Mouse (Mus musculus) heart, embryonic 14.5 days (tissue): Measurements from ENCODE around the gene Xpnpep1. TPM values are rescaled to one million over a fixed set of nuclear protein-coding genes. Genes with fewer than 3 reads are reported as not detected.
A peak's percentile ranks its signal among the peaks of the same experiment; 100 is the strongest.

Source experiments
- ATAC-seq: fragments of 200-750 bp; cut with Nextera tagmentation; 2 replicates; pipeline ENCODE4 v1.8.0; 2017; ENCODE audit warnings: low read depth, moderate TSS enrichment; ENCODE audit not compliant: insufficient number of reproducible peaks, insufficient read depth, low FRiP score
- H3K27ac ChIP-seq, 2 experiments: fragments of 200-500 bp in 1 of 2; fragments of 300-500 bp in 1 of 2; sonication (generic) in 1 of 2; replicated peaks in 1 of 2; 2 replicates each; pipeline ENCODE4 v1.5.1; 2012 to 2014; ENCODE audit warnings: low read depth in 2 of 2, low read length in 2 of 2, control low read depth in 1 of 2, mild to moderate bottlenecking in 1 of 2, mixed read lengths in 1 of 2; ENCODE audit not compliant: control insufficient read depth in 1 of 2, insufficient read depth in 1 of 2
- H3K27me3 ChIP-seq: fragments of 300-500 bp; sonication (generic); 2 replicates; pipeline ENCODE4 v1.6.1; 2014; ENCODE audit warnings: mild to moderate bottlenecking, low read length, control low read depth; ENCODE audit not compliant: control insufficient read depth, insufficient read depth
- H3K36me3 ChIP-seq: fragments of 300-500 bp; sonication (generic); 2 replicates; pipeline ENCODE4 v1.6.1; 2014; ENCODE audit warnings: mild to moderate bottlenecking, control low read depth, low read length, mixed read lengths; ENCODE audit not compliant: control insufficient read depth, insufficient read depth
- H3K4me1 ChIP-seq, 2 experiments: fragments of 200-500 bp in 1 of 2; fragments of 300-500 bp in 1 of 2; sonication (generic) in 1 of 2; 2 replicates each; pipeline ENCODE4 v1.6.1; 2012 to 2014; ENCODE audit warnings: low read length in 2 of 2, control low read depth in 1 of 2, mixed read lengths in 1 of 2; ENCODE audit not compliant: control insufficient read depth in 2 of 2, insufficient read depth in 2 of 2
- H3K4me2 ChIP-seq: fragments of 300-500 bp; sonication (generic); 2 replicates; pipeline ENCODE4 v1.6.1; 2014; ENCODE audit warnings: mild to moderate bottlenecking, low read length
- H3K4me3 ChIP-seq, 2 experiments: fragments of 200-500 bp in 1 of 2; fragments of 300-500 bp in 1 of 2; sonication (generic) in 1 of 2; 2 replicates each; pipeline ENCODE4 v1.5.1; 2012 to 2014; ENCODE audit warnings: low read length in 2 of 2, mild to moderate bottlenecking in 2 of 2, control low read depth in 1 of 2, low read depth in 1 of 2, moderate library complexity in 1 of 2; ENCODE audit not compliant: control insufficient read depth in 1 of 2, insufficient read depth in 1 of 2
- H3K9ac ChIP-seq: fragments of 300-500 bp; sonication (generic); 2 replicates; pipeline ENCODE4 v1.6.1; 2014; ENCODE audit warnings: mild to moderate bottlenecking, low read length
- H3K9me3 ChIP-seq: fragments of 300-500 bp; sonication (generic); 2 replicates; pipeline ENCODE4 v1.6.1; 2016; ENCODE audit warnings: low read length, control low read depth; ENCODE audit not compliant: control insufficient read depth
- WGBS: fragments of 180-500 bp; shearing (Covaris S2); extraction: QIAGEN DNeasy Blood & Tissue Kit; methylation state at CpG from one replicate; pipeline ENCODE4 v1.1.7; 2014; 5-methylcytosine and 5-hydroxymethylcytosine counted together
- polyA plus RNA-seq: library from polyadenylated mRNA; unstranded; fragments of >200 nt; fragmentation: Nextera tagmentation; extraction: Ambion mirVana; gene quantifications from 2 replicates; pipeline ENCODE4 v1.2.1, GENCODE M21; 2014

The Xpnpep1 gene
- polyA plus RNA-seq, 1 experiment from 2014 or later, result 159 TPM

DNA sequence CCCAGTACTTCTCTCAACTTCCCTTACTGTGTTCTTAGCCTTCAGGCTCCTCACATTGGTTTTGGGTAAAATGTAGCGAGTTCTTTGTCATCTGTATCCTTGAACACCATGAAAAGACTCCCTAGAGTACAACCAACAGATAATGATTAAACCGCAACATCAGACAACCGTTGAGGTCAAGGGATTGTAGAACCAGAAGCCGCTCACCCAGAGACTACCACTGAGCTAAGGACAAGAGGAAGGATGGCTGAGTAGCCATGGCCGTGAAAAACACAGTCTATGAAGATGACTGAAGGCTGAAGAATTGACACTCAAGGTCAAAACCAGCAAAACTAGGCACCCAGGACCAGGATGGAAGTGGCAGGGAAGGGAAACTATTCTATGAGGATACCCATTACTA is 10.3 kb downstream of the Xpnpep1 start:
- Histone ChIP-seq H3K36me3 (peaks cover 57% of the 10 kb centered on the region), H3K27ac (no peak overlapping the region), H3K4me2 (no peak overlapping the region), H3K27me3 (no peaks in the 10 kb centered on the region), H3K4me1 (peaks cover 11 to 27% of the 10 kb centered on the region in 2 experiments), H3K4me3 (no peak overlapping the region), H3K9me3 (no peaks in the 10 kb centered on the region), H3K9ac (no peak overlapping the region)
- WGBS, result 94% methylated on average over 5 of the region's 5 CpGs
- ATAC-seq, result no peak

DNA sequence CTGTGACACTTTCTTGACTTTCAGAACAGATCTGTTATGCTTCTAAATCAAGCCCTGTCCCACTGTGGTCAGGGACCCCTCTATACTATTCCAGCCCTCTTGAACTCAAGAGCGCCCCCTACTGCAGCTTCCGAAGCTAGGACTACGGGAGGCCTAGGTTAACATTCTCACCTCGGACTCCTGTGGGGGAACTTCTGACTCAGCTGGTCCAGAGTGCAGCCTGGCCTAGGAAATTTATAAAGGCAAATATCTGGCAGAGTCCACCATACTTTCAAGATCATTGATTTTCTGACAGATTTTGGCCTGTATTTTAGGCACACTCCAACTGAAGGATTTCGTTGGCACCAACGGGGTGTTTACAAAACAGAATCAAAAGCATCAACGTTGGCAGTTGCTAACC is 11.0 kb downstream of the Xpnpep1 start:
- H3K9me3 ChIP-seq, result no peaks in the 10 kb centered on the region
- no peak overlapping the region for H3K4me2 ChIP-seq
- H3K4me3 ChIP-seq, result no peak overlapping the region
- H3K4me1 ChIP-seq, result peaks cover 11 to 27% of the 10 kb centered on the region in 2 experiments
- H3K27me3 ChIP-seq, result no peaks in the 10 kb centered on the region
- peaks cover 64% of the 10 kb centered on the region for H3K36me3 ChIP-seq
- ATAC-seq, result no peak
- no peak overlapping the region for H3K27ac ChIP-seq
- no peak overlapping the region for H3K9ac ChIP-seq
- WGBS, result 84% methylated on average over 7 of the region's 7 CpGs

DNA sequence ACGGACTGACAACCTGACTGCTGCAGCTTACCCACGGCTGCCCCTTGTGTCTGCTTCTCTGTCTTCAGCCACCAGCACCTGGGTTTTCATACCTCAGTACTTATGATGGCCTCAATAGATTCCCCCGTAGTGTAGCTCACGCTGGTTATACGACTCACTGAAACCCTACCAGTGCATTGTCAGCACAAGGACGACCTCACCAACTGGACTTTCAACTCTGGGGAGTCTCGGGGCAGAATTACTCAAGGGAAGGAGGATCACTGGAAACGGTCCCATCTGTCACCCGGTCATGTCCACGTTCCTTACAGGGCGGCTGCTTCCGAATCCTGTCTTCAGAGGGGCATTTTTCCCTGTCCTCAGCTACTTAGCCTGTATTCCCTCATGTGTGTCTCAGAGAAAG is 11.8 kb downstream of the Xpnpep1 start:
- no peak overlapping the region for H3K4me2 ChIP-seq
- H3K27ac ChIP-seq, result no peak overlapping the region
- H3K36me3 ChIP-seq, result peaks cover 72% of the 10 kb centered on the region
- peaks cover 14 to 26% of the 10 kb centered on the region in 2 experiments for H3K4me1 ChIP-seq
- no peaks in the 10 kb centered on the region for H3K9me3 ChIP-seq
- ATAC-seq, result no peak
- H3K4me3 ChIP-seq, result no peak overlapping the region
- no peak overlapping the region for H3K9ac ChIP-seq
- WGBS, result 87% methylated on average over 12 of the region's 12 CpGs
- H3K27me3 ChIP-seq, result no peaks in the 10 kb centered on the region

DNA sequence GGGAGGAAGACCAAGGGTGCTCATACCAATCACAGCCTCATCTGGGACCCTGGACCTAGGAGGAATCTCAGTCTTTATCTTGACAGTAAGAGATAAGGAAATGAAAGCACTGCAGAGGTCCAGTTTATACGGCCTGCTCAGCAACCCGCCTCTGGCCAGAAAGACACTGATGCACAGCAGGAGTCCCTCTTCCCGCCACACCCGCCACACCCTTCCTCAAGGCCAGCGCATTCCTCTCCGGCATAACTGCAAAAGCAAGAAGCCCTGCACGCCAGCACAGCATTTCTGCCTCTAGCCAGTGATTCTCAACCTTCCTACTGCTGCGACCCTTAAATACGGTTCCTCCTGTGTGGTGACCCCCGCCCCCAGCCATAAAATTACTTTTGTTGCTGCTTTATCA is 16.8 kb downstream of the Xpnpep1 start:
- peak overlapping the region; percentile 21; the same call in 1 of the 2 replicates for H3K9ac ChIP-seq
- peaks cover 17 to 43% of the 10 kb centered on the region in 2 experiments for H3K4me1 ChIP-seq
- 60% methylated on average over 10 of the region's 10 CpGs for WGBS

GRCm38 (mm10) chr19:53022037-53022614 is 17.9 kb downstream of the Xpnpep1 start:
- H3K4me1 ChIP-seq, result peaks cover 27 to 53% of the 10 kb centered on the region in 2 experiments
- ATAC-seq, result no peak
- no peak overlapping the region for H3K4me2 ChIP-seq
- H3K36me3 ChIP-seq, result peaks cover 60% of the 10 kb centered on the region
- H3K27ac ChIP-seq, result 0 out of 4 replicates have a peak overlapping the region, but pooled peaks of 1 of the 2 experiments have one; percentile 5
- WGBS, result 51% methylated on average over 8 of the region's 8 CpGs
- H3K4me3 ChIP-seq, result no peak overlapping the region
- no peaks in the 10 kb centered on the region for H3K9me3 ChIP-seq
- H3K9ac ChIP-seq, result no peak overlapping the region
- H3K27me3 ChIP-seq, result no peaks in the 10 kb centered on the region

More for the DNA sequence above, 16.8 kb downstream of the Xpnpep1 start:
- Histone ChIP-seq H3K9me3 (no peaks in the 10 kb centered on the region), H3K27ac (no peak overlapping the region), H3K27me3 (no peaks in the 10 kb centered on the region), H3K36me3 (peaks cover 71% of the 10 kb centered on the region), H3K4me2 (no peak overlapping the region), H3K4me3 (no peak overlapping the region)
- no peak for ATAC-seq

GRCm38 (mm10) chr19:53021537-53021936 is 18.5 kb downstream of the Xpnpep1 start:
- Histone ChIP-seq H3K4me2 (no peak overlapping the region), H3K4me3 (no peak overlapping the region), H3K9me3 (no peaks in the 10 kb centered on the region), H3K27me3 (no peaks in the 10 kb centered on the region), H3K9ac (no peak overlapping the region), H3K4me1 (peaks cover 33 to 57% of the 10 kb centered on the region in 2 experiments), H3K27ac (0 out of 4 replicates have a peak overlapping the region, but pooled peaks of 1 of the 2 experiments have one; percentile 5), H3K36me3 (peaks cover 56% of the 10 kb centered on the region)
- WGBS, result 59% methylated on average over 10 of the region's 10 CpGs
- ATAC-seq, result no peak

DNA sequence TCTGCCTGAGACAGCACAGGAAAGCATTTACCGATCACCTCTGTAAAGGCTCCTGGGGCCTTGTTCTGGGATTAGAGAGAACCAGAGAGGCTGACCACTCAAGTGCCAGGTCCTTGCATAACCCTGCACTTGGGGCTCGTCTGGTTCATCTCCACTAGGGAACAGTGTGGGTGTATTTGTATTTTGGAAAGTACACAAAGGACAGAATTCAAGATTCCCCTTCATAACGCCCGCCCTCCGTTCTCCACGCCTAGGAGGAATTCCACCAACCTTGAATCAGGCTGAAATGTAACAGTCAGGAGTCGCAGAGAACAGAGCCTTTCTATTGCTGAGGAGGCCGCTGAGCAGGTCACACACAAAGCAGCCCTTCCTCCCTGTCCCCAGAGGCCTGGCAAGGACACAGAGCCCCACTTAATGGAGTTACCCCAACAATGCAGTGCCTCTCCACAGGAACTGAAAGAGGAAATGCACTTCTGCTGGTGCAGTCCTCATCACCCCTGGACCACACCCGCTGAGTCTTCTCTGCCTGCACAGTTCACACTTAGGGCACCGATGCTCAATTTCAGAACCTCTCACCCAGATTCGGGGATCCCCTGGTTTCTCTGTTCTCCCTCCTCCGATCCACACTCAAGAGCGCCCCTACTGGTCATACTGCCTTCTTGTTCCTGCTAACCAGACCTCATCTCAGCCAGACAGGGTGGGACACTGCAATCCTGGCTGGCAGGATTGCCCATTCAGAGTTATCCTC is 20.1 kb downstream of the Xpnpep1 start:
- H3K9me3 ChIP-seq, result no peaks in the 10 kb centered on the region
- H3K27me3 ChIP-seq, result no peaks in the 10 kb centered on the region
- no peak overlapping the region for H3K9ac ChIP-seq
- H3K4me1 ChIP-seq, result peaks cover 38 to 67% of the 10 kb centered on the region in 2 experiments
- H3K36me3 ChIP-seq, result peaks cover 45% of the 10 kb centered on the region
- no peak overlapping the region for H3K4me3 ChIP-seq
- H3K27ac ChIP-seq, result 0 out of 4 replicates have a peak overlapping the region, but pooled peaks of 1 of the 2 experiments have one; percentile 6
- H3K4me2 ChIP-seq, result no peak overlapping the region
- ATAC-seq, result no peak
- WGBS, result 66% methylated on average over 13 of the region's 13 CpGs
